Mouse (Mus musculus) adrenal gland, postnatal 36 days (tissue): ENCODE results near the gene Mpp1. TPM values are rescaled to one million over a fixed set of nuclear protein-coding genes. Genes with fewer than 3 reads are reported as not detected.

Experiments used
- DNase-seq, 2 experiments: peaks; one replicate each; pipeline ENCODE4 v3.0.0; 2021; ENCODE audit warnings: mixed read lengths in 1 of 2
- total RNA-seq, 2 experiments: library from RNA; stranded (reverse); gene quantifications; 2 replicates each; pipeline ENCODE4 v1.2.3; 2021

Mpp1 gene
- total RNA-seq, 2 experiments from 2014 or later = 44.3 to 46.2 TPM

DNA sequence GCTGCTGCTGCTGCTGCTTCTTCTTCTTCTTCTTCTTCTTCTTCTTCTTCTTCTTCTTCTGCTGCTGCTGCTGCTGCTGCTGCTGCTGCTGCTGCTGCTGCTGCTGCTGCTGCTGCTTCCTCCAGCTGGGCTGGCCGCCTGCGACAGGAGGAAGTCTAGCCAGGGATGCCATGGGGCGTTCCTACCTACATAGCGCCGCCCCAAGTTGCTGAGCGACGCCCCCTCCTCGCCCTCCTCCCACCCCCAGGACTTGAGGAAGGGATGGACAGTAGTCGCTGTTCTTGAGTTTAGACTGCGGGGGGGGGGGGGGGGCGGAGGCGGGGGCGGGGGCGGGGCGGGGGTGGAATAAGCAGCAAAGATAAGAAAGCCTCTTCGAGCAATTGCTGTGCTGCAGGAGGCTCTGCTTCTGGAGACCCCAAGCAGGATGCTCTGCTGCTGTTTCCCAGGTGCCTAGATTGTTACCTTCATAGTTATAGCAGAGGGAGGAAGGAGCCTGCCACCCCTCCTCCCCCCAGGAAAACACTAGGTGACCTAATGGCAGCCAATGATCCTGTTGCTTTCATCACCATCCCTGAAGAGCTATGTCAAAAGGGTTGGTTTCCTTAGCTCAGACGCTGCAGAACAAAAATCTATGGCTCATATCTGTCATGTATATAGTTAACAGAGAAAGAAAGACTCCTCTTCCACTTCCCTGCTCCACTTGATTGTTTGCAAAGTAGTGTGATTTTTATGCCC is 45.9 kb downstream of the Mpp1 start, which contains the start of gene Gab3:
Gene Gab3 (minus strand): TSS at position 685 of the 735 bp plus-strand sequence.
- DNase-seq = peak; percentile 59 to 76

DNA sequence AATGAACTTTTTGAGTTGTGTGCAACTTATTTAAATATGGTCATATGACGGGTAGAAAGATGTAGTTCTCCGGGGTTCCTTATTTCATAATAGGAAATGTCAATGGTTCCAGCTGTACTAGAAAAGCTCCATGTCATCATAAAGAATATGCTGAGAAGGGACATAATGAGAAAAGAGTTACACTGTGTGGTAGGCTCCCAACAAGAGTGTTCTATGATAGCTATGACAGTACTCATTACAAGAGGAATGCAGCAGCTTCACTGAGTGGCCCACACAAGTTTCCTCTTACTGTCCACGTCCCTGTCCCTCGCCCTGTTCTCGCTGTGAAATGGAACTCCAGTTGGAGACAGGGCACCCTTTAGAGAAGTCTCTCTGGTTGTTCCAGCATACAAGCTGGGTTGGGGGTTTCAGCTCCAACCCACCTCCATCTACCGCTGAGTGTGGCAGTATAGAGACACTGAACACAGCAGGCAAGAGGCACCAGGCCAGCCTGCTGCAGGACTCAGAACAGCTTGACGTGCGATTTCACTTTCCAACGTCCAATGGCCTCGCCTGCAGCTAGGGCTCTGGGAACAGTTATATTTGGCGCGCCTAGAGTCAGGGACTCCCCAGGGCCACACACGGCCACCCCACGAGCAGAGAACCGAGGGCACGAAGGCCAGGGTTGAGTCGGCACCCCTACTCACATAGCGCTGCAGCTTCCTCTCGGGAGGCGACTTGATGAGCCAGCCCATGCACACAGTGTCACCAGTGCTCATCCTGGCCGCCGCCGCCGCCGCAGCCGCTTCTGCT is 46.6 kb downstream of the Mpp1 start:
- DNase-seq = peak; percentile 28 to 31

DNA sequence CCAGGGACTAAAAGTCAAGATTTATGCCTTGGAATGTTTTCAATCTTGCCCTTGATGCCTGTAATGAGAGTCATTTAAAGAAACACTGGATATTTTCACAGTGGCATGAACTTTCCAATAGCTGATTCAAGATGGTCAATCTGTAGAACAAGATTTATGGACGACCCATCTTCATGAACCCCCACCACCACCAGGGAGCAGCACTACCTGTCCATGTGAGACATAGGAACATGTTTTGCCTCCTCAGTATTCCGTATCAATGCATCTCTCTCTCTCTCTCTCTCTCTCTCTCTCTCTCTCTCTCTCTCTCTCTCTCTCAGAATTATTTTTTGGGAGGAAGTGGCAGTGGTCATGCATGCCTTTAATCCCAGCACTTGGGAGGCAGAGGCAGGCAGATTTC is 48.5 kb downstream of the Mpp1 start:
- DNase-seq = no peak

Other genes with a start within 250 kb of the Mpp1 start
- 1 to 10 TPM; 1.2 to 1.9 TPM for gene Gab3, start 45.6 kb downstream of the Mpp1 start, total RNA-seq
- gene Dkc1, start 35.2 kb downstream of the Mpp1 start, total RNA-seq = 10 to 100 TPM; 39.9 to 50.8 TPM
- not detected for gene Smim9, start 32.8 kb upstream of the Mpp1 start, total RNA-seq